Mouse (Mus musculus): Measurements from ENCODE around the gene Riok1. TPM values are rescaled to one million over a fixed set of nuclear protein-coding genes. Genes with fewer than 3 reads are reported as not detected.

Gene Riok1
- total and polyA plus RNA-seq, 3 experiments = 8.3 to 9.0 (median 8.4) TPM

DNA sequence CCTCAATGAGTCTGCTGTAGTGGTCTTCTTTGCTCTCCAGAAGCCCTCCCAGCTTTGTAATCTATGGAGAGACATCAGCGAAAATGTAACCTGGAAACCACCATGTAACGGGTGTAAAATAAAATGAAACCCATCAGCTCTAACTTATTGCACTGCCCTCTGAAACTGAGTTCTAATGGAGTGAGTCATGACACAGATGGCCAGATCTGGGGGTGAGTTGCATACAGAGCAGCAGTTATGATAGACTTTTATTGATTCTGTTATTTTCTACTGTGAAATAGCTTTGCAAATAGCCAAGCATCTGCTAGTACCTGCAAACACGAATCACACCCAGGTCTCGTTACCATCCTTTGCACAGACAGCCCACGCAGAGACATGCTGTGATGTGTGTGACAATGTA lies 24.4 kb upstream of the Riok1 start:
- intact Hi-C loops (cut with DNase I) = no loop called here
- TF ChIP-seq CTCF (IDR thresholded peaks at IDR 0.05) (no peak), POLR2A (IDR thresholded peaks at IDR 0.05; ENCODE audit: insufficient read depth, low read depth, low read length) (no peak), EP300 (IDR thresholded peaks at IDR 0.05; ENCODE audit: insufficient read depth, low read depth, low read length) (no peak)
- 85% methylated on average over 5 of the region's 5 CpGs for WGBS
- no peak for DNase-seq
- Histone ChIP-seq H3K36me3 (ENCODE audit: control insufficient read depth, insufficient read depth, low read length) (no peaks in the 10 kb centered on the region), H3K4me3 (no peak overlapping the region), H3K9ac (ENCODE audit: low read depth, low read length) (no peak overlapping the region), H3K79me2 (replicated peaks; ENCODE audit: control insufficient read depth, insufficient read depth, low read length) (no peaks in the 10 kb centered on the region), H3K27ac (no peak overlapping the region), H3K27me3 (ENCODE audit: control insufficient read depth, insufficient read depth, low read length) (no peaks in the 10 kb centered on the region), H3K4me1 (ENCODE audit: control insufficient read depth, insufficient read depth, low read length) (no peaks in the 10 kb centered on the region)

DNA sequence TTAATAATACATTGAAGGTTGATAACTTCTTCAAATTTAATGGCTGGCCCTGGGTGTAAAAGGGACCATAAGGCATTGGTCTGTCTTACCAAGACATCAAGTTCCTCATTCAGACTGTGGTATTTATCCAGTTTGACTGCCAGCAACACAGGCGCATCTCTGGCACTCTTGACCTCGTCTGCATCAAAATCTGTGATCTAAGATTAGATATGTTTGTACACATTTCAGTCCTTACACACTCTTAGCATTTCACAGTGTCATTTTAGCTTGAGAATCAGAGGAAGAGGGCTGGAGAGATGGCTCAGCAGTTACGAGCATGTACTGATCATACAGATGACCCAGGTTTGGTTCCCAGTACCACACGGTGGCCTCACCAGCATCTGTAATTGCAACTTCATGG lies 21.2 kb upstream of the Riok1 start:
- H3K79me2 ChIP-seq (replicated peaks; ENCODE audit: control insufficient read depth, insufficient read depth, low read length) = no peaks in the 10 kb centered on the region
- intact Hi-C loops (cut with DNase I) = no loop called here
- DNase-seq = no peak
- H3K36me3 ChIP-seq (ENCODE audit: control insufficient read depth, insufficient read depth, low read length) = no peaks in the 10 kb centered on the region
- no peaks in the 10 kb centered on the region for H3K27me3 ChIP-seq (ENCODE audit: control insufficient read depth, insufficient read depth, low read length)
- H3K4me3 ChIP-seq = no peak overlapping the region
- no peak for TF ChIP-seq POLR2A (IDR thresholded peaks at IDR 0.05; ENCODE audit: insufficient read depth, low read depth, low read length)
- TF ChIP-seq CTCF (IDR thresholded peaks at IDR 0.05) = no peak
- TF ChIP-seq EP300 (IDR thresholded peaks at IDR 0.05; ENCODE audit: insufficient read depth, low read depth, low read length) = no peak
- H3K4me1 ChIP-seq (ENCODE audit: control insufficient read depth, insufficient read depth, low read length) = no peaks in the 10 kb centered on the region
- no peak overlapping the region for H3K27ac ChIP-seq
- 87% methylated on average over 4 of the region's 4 CpGs for WGBS
- H3K9ac ChIP-seq (ENCODE audit: low read depth, low read length) = no peak overlapping the region

DNA sequence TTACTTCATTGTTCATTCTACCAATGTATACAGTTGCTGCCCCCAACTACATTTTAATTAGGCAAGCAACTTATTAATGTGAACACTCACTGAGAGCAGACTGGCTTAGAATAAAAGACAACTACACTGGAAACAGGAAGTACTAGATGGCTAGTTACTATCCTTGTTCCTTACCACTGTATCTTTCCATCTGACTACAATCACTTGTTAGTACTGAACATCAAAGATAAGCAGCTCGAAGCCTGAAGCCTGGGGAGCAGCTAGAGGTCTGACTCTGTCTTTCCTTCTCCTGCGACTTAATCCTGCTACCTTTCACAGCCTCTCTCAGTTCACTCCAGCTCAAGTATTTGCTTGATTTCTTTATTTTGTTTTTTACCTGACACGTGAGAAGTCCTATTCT lies 18.0 kb upstream of the Riok1 start:
- no peak overlapping the region for H3K27ac ChIP-seq
- no peaks in the 10 kb centered on the region for H3K4me1 ChIP-seq (ENCODE audit: control insufficient read depth, insufficient read depth, low read length)
- no peak for DNase-seq
- intact Hi-C loops (cut with DNase I) = no loop called here
- no peak overlapping the region for H3K4me3 ChIP-seq
- no peaks in the 10 kb centered on the region for H3K79me2 ChIP-seq (replicated peaks; ENCODE audit: control insufficient read depth, insufficient read depth, low read length)
- H3K27me3 ChIP-seq (ENCODE audit: control insufficient read depth, insufficient read depth, low read length) = no peaks in the 10 kb centered on the region
- no peaks in the 10 kb centered on the region for H3K36me3 ChIP-seq (ENCODE audit: control insufficient read depth, insufficient read depth, low read length)
- no peak for TF ChIP-seq EP300 (IDR thresholded peaks at IDR 0.05; ENCODE audit: insufficient read depth, low read depth, low read length)
- no peak for TF ChIP-seq CTCF (IDR thresholded peaks at IDR 0.05)
- TF ChIP-seq POLR2A (IDR thresholded peaks at IDR 0.05; ENCODE audit: insufficient read depth, low read depth, low read length) = no peak
- WGBS = 71% methylated on average over 3 of the region's 3 CpGs
- H3K9ac ChIP-seq (ENCODE audit: low read depth, low read length) = no peak overlapping the region

DNA sequence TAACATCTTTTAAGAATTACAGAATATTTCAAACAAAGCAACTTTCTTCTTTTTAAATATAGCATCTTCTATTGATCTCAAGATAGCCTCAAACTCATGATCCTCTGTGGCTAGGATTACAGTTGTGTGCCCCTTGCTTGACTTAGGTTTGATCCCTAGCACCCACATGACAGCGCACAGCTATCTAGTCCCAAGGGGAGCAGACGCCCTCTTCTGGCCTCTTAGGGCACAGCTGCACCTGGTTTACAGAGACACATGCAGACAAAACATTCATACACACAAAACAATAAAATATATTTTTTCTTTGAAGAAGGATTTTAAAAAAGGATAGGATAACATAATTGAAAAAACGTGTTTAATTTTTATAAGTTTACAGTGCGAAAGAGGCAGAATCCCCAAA lies 10.9 kb upstream of the Riok1 start:
- no peak for TF ChIP-seq EP300 (IDR thresholded peaks at IDR 0.05; ENCODE audit: insufficient read depth, low read depth, low read length)
- TF ChIP-seq CTCF (IDR thresholded peaks at IDR 0.05) = peak; percentile 36
- Histone ChIP-seq H3K27ac (no peak overlapping the region), H3K4me1 (ENCODE audit: control insufficient read depth, insufficient read depth, low read length) (no peaks in the 10 kb centered on the region), H3K4me3 (no peak overlapping the region), H3K36me3 (ENCODE audit: control insufficient read depth, insufficient read depth, low read length) (no peaks in the 10 kb centered on the region), H3K9ac (ENCODE audit: low read depth, low read length) (no peak overlapping the region), H3K27me3 (ENCODE audit: control insufficient read depth, insufficient read depth, low read length) (no peaks in the 10 kb centered on the region), H3K79me2 (replicated peaks; ENCODE audit: control insufficient read depth, insufficient read depth, low read length) (no peaks in the 10 kb centered on the region)
- no peak for DNase-seq
- WGBS = 52% methylated on average over 4 of the region's 4 CpGs
- intact Hi-C loops (cut with DNase I) = no loop called here

DNA sequence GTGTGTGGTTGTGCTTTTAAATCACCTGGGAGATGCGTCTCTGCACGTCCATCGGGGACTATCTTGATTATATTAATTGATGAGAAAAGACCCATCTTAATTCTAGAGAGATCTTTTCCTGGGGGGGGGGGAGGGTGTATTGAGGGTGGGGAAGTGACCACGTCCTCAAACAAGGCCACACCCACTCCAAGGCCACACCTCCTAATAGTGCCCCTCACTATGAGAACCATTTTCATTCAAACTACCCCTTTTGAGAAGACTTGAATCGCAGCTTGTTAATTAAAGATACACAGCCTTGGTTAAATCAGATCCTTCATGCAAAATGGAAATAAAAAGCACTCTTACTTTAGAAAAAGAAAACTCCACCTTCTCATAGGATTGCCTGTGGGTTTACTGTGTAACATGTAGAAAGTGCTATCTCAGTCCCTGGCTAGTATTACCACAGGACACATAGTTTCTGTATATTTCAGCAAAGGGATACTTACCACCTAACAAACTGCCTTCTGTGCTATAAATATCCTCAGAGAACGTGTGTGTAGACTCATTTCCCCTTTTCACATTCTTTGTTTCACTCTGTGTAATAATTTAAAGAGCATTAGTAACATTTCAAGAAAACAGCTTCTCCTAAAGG lies 9.1 kb upstream of the Riok1 start:
- TF ChIP-seq CTCF (IDR thresholded peaks at IDR 0.05) (no peak), EP300 (IDR thresholded peaks at IDR 0.05; ENCODE audit: insufficient read depth, low read depth, low read length) (no peak), POLR2A (IDR thresholded peaks at IDR 0.05; ENCODE audit: insufficient read depth, low read depth, low read length) (no peak)
- intact Hi-C loops (cut with DNase I) = no loop called here
- Histone ChIP-seq H3K27me3 (ENCODE audit: control insufficient read depth, insufficient read depth, low read length) (no peaks in the 10 kb centered on the region), H3K27ac (no peak overlapping the region), H3K36me3 (ENCODE audit: control insufficient read depth, insufficient read depth, low read length) (no peaks in the 10 kb centered on the region), H3K79me2 (replicated peaks; ENCODE audit: control insufficient read depth, insufficient read depth, low read length) (no peaks in the 10 kb centered on the region), H3K9ac (ENCODE audit: low read depth, low read length) (no peak overlapping the region), H3K4me1 (ENCODE audit: control insufficient read depth, insufficient read depth, low read length) (no peaks in the 10 kb centered on the region), H3K4me3 (no peak overlapping the region)
- 59% methylated on average over 6 of the region's 6 CpGs for WGBS
- DNase-seq = no peak

DNA sequence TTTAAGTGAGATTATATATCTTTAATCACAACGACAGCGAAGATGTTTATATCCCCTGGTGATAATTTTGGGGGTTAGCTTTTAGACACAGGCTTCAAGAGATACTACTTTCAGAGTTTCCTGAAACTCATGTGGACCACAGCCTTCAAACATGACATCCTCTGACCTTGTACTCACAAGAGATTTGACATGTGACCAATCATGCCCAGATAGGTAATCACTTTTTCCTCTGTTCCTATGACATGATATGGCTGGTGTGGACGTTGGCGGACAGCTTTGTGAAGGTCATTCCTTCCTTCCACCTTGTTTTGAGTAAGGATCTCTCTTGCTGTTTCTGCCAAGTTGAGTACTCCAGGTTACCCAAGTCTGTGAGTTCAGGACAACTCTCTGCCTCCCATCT lies 8.4 kb upstream of the Riok1 start:
- no peak for DNase-seq
- no peaks in the 10 kb centered on the region for H3K79me2 ChIP-seq (replicated peaks; ENCODE audit: control insufficient read depth, insufficient read depth, low read length)
- intact Hi-C loops (cut with DNase I) = no loop called here
- H3K4me3 ChIP-seq = no peak overlapping the region
- TF ChIP-seq EP300 (IDR thresholded peaks at IDR 0.05; ENCODE audit: insufficient read depth, low read depth, low read length) (no peak), POLR2A (IDR thresholded peaks at IDR 0.05; ENCODE audit: insufficient read depth, low read depth, low read length) (no peak), CTCF (IDR thresholded peaks at IDR 0.05) (no peak)
- no peaks in the 10 kb centered on the region for H3K27me3 ChIP-seq (ENCODE audit: control insufficient read depth, insufficient read depth, low read length)
- H3K36me3 ChIP-seq (ENCODE audit: control insufficient read depth, insufficient read depth, low read length) = no peaks in the 10 kb centered on the region
- no peak overlapping the region for H3K27ac ChIP-seq
- WGBS = 50% methylated on average over 4 of the region's 4 CpGs
- H3K4me1 ChIP-seq (ENCODE audit: control insufficient read depth, insufficient read depth, low read length) = no peaks in the 10 kb centered on the region
- H3K9ac ChIP-seq (ENCODE audit: low read depth, low read length) = no peak overlapping the region
